Mouse (Mus musculus) adrenal gland, adult 2 months (tissue): ENCODE results near the gene Mast2. TPM values are rescaled to one million over a fixed set of nuclear protein-coding genes. Genes with fewer than 3 reads are reported as not detected.

Experiments used
- DNase-seq: peaks from one replicate; pipeline ENCODE4 v3.0.0; 2021
- long read RNA-seq: library from polyadenylated mRNA; stranded (forward); transcript quantifications from one replicate; pipeline ENCODE4 v2.0.0, GENCODE M21; 2021
- polyA plus RNA-seq: library from polyadenylated mRNA; depleted of rRNA; stranded (reverse); fragments of >200 nt; gene quantifications from 2 replicates; pipeline ENCODE4 v1.2.3, GENCODE M21; 2012; rRNA removed
- total RNA-seq, 2 experiments: library from RNA; stranded (reverse); gene quantifications; 2 replicates each; pipeline ENCODE4 v1.2.3; 2021

Gene Mast2
- total RNA-seq (10 to 100 TPM; 39.5 to 45.9 TPM), polyA plus RNA-seq (88.7 and 94.1 TPM in 2 replicates)
- long read RNA-seq, full-length matches to known transcripts, result 8 of 18 reads
- long read RNA-seq, partial matches to known transcripts, result 4 of 18 reads
- long read RNA-seq, other reads (novel, unspliced or antisense), result 6 of 18 reads

GRCm38 (mm10) chr4:116464126-116464981, at the start of gene Mast2:
TSS of gene Mast2 (minus strand) at chr4:116464183.
- DNase-seq, result peak; percentile 92

GRCm38 (mm10) chr4:116507425-116508218, 43.6 kb upstream of the Mast2 start, which contains the start of gene Ipp:
TSS of gene Ipp (plus strand) at chr4:116507549.
- DNase-seq, result peak; percentile 97

- DNase-seq, result no peak
These were observed 43.0 kb upstream of the Mast2 start for GRCm38 (mm10) chr4:116506886-116507424.

- DNase-seq, result no peak
These were observed 36.0 kb upstream of the Mast2 start for GRCm38 (mm10) chr4:116499978-116500377.

GRCm38 (mm10) chr4:116493646-116494045, 29.7 kb upstream of the Mast2 start:
- DNase-seq, result no peak

GRCm38 (mm10) chr4:116492460-116492859, 28.5 kb upstream of the Mast2 start:
- DNase-seq, result no peak

GRCm38 (mm10) chr4:116491886-116492285, 27.9 kb upstream of the Mast2 start:
- DNase-seq, result no peak

- DNase-seq, result peak; percentile 76
These were observed 27.1 kb upstream of the Mast2 start for GRCm38 (mm10) chr4:116491119-116491536.

- DNase-seq, result no peak
These were observed 19.5 kb upstream of the Mast2 start for GRCm38 (mm10) chr4:116483476-116483875.

GRCm38 (mm10) chr4:116481322-116481721, 17.3 kb upstream of the Mast2 start:
- no peak for DNase-seq

- DNase-seq, result no peak
These were observed 505 bp downstream of the Mast2 start for GRCm38 (mm10) chr4:116463231-116464125.

- DNase-seq, result no peak
These were observed 2.0 kb downstream of the Mast2 start for GRCm38 (mm10) chr4:116461943-116462342.

GRCm38 (mm10) chr4:116451553-116451952, 12.4 kb downstream of the Mast2 start:
- no peak for DNase-seq

GRCm38 (mm10) chr4:116449951-116450350, 14.0 kb downstream of the Mast2 start:
- no peak for DNase-seq

- peak; percentile 57 for DNase-seq
These were observed 15.3 kb downstream of the Mast2 start for GRCm38 (mm10) chr4:116448673-116449072.

GRCm38 (mm10) chr4:116439383-116439782, 24.6 kb downstream of the Mast2 start:
- no peak for DNase-seq

GRCm38 (mm10) chr4:116438561-116438960, 25.4 kb downstream of the Mast2 start:
- DNase-seq, result no peak

GRCm38 (mm10) chr4:116435626-116436025, 28.4 kb downstream of the Mast2 start:
- DNase-seq, result no peak

- DNase-seq, result no peak
These were observed 41.8 kb downstream of the Mast2 start for GRCm38 (mm10) chr4:116422186-116422585.

- peak; percentile 18 for DNase-seq
These were observed 42.8 kb downstream of the Mast2 start for GRCm38 (mm10) chr4:116421170-116421569.

GRCm38 (mm10) chr4:116412993-116413392, 51.0 kb downstream of the Mast2 start:
- no peak for DNase-seq
